Mouse (Mus musculus) limb, embryonic 11.5 days (tissue): ENCODE results near the gene Dgkz. TPM values are rescaled to one million over a fixed set of nuclear protein-coding genes. Genes with fewer than 3 reads are reported as not detected.
A peak's percentile ranks its signal among the peaks of the same experiment; 100 is the strongest.

ENCODE experiments used
- ATAC-seq: fragments of 200-750 bp; cut with Nextera tagmentation; 2 replicates; pipeline ENCODE4 v1.8.0; 2017; ENCODE audit warnings: low read depth; ENCODE audit not compliant: insufficient number of reproducible peaks, low FRiP score, low TSS enrichment
- DNase-seq: peaks from one replicate; pipeline ENCODE4 v3.0.0-alpha.2; 2015; ENCODE audit warnings: low spot score
- H3K27ac ChIP-seq: fragments of 300-500 bp; sonication (generic); replicated peaks from 2 replicates; pipeline ENCODE4 v1.5.1; 2014; ENCODE audit warnings: low read depth, mild to moderate bottlenecking, low read length
- H3K27me3 ChIP-seq: fragments of 300-500 bp; sonication (generic); 2 replicates; pipeline ENCODE4 v1.6.1; 2014; ENCODE audit warnings: mild to moderate bottlenecking, low read length, mixed read lengths; ENCODE audit not compliant: control insufficient read depth, insufficient read depth
- H3K36me3 ChIP-seq: fragments of 300-500 bp; sonication (generic); 2 replicates; pipeline ENCODE4 v1.6.1; 2014; ENCODE audit warnings: mild to moderate bottlenecking, low read length, moderate library complexity, mixed read lengths; ENCODE audit not compliant: control insufficient read depth, insufficient read depth
- H3K4me1 ChIP-seq: fragments of 300-500 bp; sonication (generic); 2 replicates; pipeline ENCODE4 v1.6.1; 2014; ENCODE audit warnings: low read length, mixed read lengths; ENCODE audit not compliant: control insufficient read depth, insufficient read depth
- H3K4me2 ChIP-seq: fragments of 300-500 bp; sonication (generic); 2 replicates; pipeline ENCODE4 v1.6.1; 2014; ENCODE audit warnings: low read depth, mild to moderate bottlenecking, moderate library complexity; ENCODE audit not compliant: severe bottlenecking
- H3K4me3 ChIP-seq: fragments of 300-500 bp; sonication (generic); 2 replicates; pipeline ENCODE4 v1.5.1; 2014; ENCODE audit warnings: low read depth, low read length
- H3K9ac ChIP-seq: fragments of 300-500 bp; sonication (generic); 2 replicates; pipeline ENCODE4 v1.6.1; 2014; ENCODE audit warnings: mild to moderate bottlenecking, low read length
- H3K9me3 ChIP-seq: fragments of 300-500 bp; sonication (generic); 2 replicates; pipeline ENCODE4 v1.6.1; 2016; ENCODE audit warnings: low read length; ENCODE audit not compliant: control insufficient read depth
- WGBS: fragments of 180-500 bp; shearing (Covaris S2); extraction: QIAGEN DNeasy Blood & Tissue Kit; methylation state at CpG from one replicate; pipeline ENCODE4 v1.1.7; 2014; 5-methylcytosine and 5-hydroxymethylcytosine counted together
- polyA plus RNA-seq: library from polyadenylated mRNA; unstranded; fragments of >200 nt; fragmentation: Nextera tagmentation; extraction: Ambion mirVana; gene quantifications from 2 replicates; pipeline ENCODE4 v1.2.1, GENCODE M21; 2014

Dgkz gene
- polyA plus RNA-seq, 1 experiment from 2014 or later: 36.9 TPM

- no peak for DNase-seq
- Histone ChIP-seq H3K27me3 (peaks cover 23% of the 10 kb centered on the region), H3K27ac (no peak within 1 kb of the TSS), H3K4me3 (no peak within 1 kb of the TSS), H3K4me2 (peak within 1 kb of the TSS; percentile 5; the same call in 1 of the 2 replicates), H3K36me3 (no peaks in the 10 kb centered on the region), H3K9me3 (no peaks in the 10 kb centered on the region), H3K9ac (no peak within 1 kb of the TSS), H3K4me1 (peaks cover 12% of the 10 kb centered on the region; the same call in 1 of the 2 replicates)
- 80% methylated on average over 3 of the region's 3 CpGs for WGBS
- ATAC-seq: no peak
These were observed 48.7 kb downstream of the Dgkz start, which contains the start of gene Chrm4 for GRCm38 (mm10) chr2:91926949-91927348. Chrm4 (plus strand) TSS chr2:91927249.

- Histone ChIP-seq H3K9ac (no peak overlapping the region), H3K27me3 (peaks cover 34% of the 10 kb centered on the region), H3K9me3 (no peaks in the 10 kb centered on the region)
These were observed 50.2 kb downstream of the Dgkz start for GRCm38 (mm10) chr2:91925442-91925841.

GRCm38 (mm10) chr2:91924726-91925125 is 50.9 kb downstream of the Dgkz start:
- no peak overlapping the region for H3K4me2 ChIP-seq
- H3K27ac ChIP-seq: no peak overlapping the region
- ATAC-seq (no peak), DNase-seq (no peak)
- H3K4me3 ChIP-seq: no peak overlapping the region
- WGBS: 65% methylated on average over 1 of the region's 1 CpGs
- no peaks in the 10 kb centered on the region for H3K9me3 ChIP-seq
- peaks cover 36% of the 10 kb centered on the region for H3K27me3 ChIP-seq
- H3K9ac ChIP-seq: no peak overlapping the region
- H3K4me1 ChIP-seq: peaks cover 12% of the 10 kb centered on the region; the same call in 1 of the 2 replicates
- no peaks in the 10 kb centered on the region for H3K36me3 ChIP-seq

More at GRCm38 (mm10) chr2:91925442-91925841, 50.2 kb downstream of the Dgkz start:
- 82% methylated on average over 15 of the region's 15 CpGs for WGBS
- H3K4me1 ChIP-seq: peaks cover 12% of the 10 kb centered on the region; the same call in 1 of the 2 replicates
- ATAC-seq: no peak
- no peaks in the 10 kb centered on the region for H3K36me3 ChIP-seq
- H3K4me3 ChIP-seq: no peak overlapping the region
- no peak for DNase-seq
- no peak overlapping the region for H3K4me2 ChIP-seq
- H3K27ac ChIP-seq: no peak overlapping the region

DNA sequence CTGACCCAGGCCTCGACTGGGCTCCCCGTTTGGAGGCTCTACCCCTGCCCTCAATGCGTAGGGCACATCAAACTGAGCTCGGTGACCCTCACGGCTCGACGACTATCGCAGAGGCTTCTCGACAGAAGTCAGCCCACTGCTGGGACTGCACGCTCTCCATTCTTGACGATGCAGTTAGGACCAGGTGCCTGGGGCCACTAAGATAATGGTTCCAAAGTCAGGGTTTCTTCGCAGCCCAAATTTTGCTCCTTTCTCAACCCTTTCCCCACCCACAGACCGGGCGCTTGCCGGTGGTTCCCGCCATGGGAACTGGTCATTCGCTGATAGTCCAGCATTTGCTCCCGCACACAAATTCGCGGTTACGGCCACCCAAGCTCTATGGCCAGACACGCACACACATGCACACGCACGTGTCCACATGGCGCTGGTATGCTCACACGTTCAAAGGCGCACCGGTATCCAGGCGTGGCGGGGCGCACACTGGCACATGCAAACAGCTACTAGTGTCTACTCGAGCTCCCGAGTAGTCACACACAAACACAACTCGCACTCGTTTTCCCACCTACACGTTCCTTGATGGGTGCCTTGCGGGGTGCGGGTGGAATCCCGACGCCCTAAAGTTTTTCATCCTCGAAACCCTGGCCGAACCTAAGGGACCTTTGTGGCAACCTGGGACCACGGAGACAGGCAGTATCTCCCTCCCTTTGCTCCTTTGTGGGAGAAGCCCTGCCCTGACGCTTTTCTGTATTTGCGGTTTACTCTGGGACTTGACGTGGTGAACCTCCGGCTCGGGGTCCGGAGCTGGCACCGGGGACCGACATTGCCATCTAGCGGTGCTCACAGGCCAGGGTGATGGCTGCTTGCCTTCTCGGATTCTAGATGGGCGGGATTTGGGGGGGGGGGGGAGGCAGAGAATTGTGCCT is 52.0 kb downstream of the Dgkz start:
- H3K27ac ChIP-seq: no peak overlapping the region
- peak; percentile 84 for DNase-seq
- H3K9me3 ChIP-seq: no peaks in the 10 kb centered on the region
- 7% methylated on average over 54 of the region's 54 CpGs for WGBS
- peak overlapping the region; percentile 48 for H3K4me2 ChIP-seq
- no peak for ATAC-seq
- peaks cover 12% of the 10 kb centered on the region; the same call in 1 of the 2 replicates for H3K4me1 ChIP-seq
- peak overlapping the region; percentile 50 for H3K4me3 ChIP-seq
- H3K9ac ChIP-seq: no peak overlapping the region; the same call in 1 of the 2 replicates
- peaks cover 36% of the 10 kb centered on the region for H3K27me3 ChIP-seq
- H3K36me3 ChIP-seq: no peaks in the 10 kb centered on the region

GRCm38 (mm10) chr2:91922586-91923414 is 52.9 kb downstream of the Dgkz start:
- H3K9me3 ChIP-seq: no peaks in the 10 kb centered on the region
- peak overlapping the region; percentile 71 for H3K4me2 ChIP-seq
- peaks cover 12% of the 10 kb centered on the region; the same call in 1 of the 2 replicates for H3K4me1 ChIP-seq
- ATAC-seq (no peak), DNase-seq (no peak)
- peak overlapping the region; percentile 50 for H3K4me3 ChIP-seq
- no peak overlapping the region for H3K27ac ChIP-seq
- H3K9ac ChIP-seq: no peak overlapping the region
- H3K36me3 ChIP-seq: peaks cover 1% of the 10 kb centered on the region; the same call in 1 of the 2 replicates
- WGBS: 3% methylated on average over 37 of the region's 37 CpGs
- H3K27me3 ChIP-seq: peaks cover 36% of the 10 kb centered on the region

DNA sequence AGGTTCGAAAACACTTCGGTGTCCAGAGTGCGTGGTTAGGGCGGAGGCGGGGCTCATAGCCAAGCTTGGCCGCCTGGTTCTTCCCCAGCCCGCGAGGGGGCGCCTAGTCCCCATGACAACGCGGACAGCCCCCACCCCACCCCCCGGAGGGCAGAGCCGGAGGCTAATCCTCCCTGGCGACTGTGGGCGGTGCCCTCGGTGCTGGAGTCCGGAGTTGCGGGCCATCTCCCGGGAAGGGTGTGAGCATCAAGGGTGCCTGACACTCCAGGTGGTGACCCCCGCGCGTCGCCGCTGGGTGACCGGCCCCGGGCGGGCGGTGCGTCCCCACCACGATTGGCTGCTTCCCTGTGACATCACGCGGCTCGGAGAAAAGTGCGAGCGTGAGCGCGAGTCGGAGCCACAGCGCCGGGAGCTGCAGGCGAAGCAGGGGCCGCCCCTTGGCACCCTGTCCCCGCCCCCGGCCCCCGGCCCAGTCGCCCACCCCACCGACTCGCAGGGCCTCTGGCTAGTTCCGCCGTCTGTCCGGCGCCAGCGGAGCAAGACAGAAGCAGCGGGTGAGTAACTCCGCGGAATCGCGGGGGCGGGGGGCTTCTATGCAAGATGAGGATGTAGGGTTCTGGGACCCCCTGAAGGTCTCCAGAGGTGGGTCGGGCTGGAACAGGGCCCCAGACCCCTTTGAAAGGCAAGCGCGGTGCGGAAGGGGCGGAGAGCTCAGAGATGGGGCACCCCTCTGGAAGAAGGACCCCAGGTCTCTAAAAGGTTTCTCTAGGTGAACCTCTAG is 53.7 kb downstream of the Dgkz start:
- peak; percentile 81 for DNase-seq
- H3K9ac ChIP-seq: 0 out of 2 replicates have a peak overlapping the region, but pooled peaks have one; percentile 30
- H3K27me3 ChIP-seq: peaks cover 36% of the 10 kb centered on the region
- peaks cover 5% of the 10 kb centered on the region; the same call in 1 of the 2 replicates for H3K36me3 ChIP-seq
- peaks cover 12% of the 10 kb centered on the region; the same call in 1 of the 2 replicates for H3K4me1 ChIP-seq
- no peaks in the 10 kb centered on the region for H3K9me3 ChIP-seq
- peak overlapping the region; percentile 71 for H3K4me2 ChIP-seq
- peak; percentile 54 for ATAC-seq
- H3K4me3 ChIP-seq: peak overlapping the region; percentile 50
- 1% methylated on average over 64 of the region's 64 CpGs for WGBS
- H3K27ac ChIP-seq: no peak overlapping the region

GRCm38 (mm10) chr2:91921181-91921789 is 54.4 kb downstream of the Dgkz start:
- Histone ChIP-seq H3K4me3 (peak overlapping the region; percentile 50), H3K9ac (no peak overlapping the region), H3K4me1 (peaks cover 12% of the 10 kb centered on the region; the same call in 1 of the 2 replicates), H3K4me2 (peak overlapping the region; percentile 71), H3K9me3 (no peaks in the 10 kb centered on the region), H3K27ac (no peak overlapping the region), H3K36me3 (peaks cover 5% of the 10 kb centered on the region; the same call in 1 of the 2 replicates), H3K27me3 (peaks cover 36% of the 10 kb centered on the region)
- ATAC-seq: 0 out of 2 replicates have a peak, but pooled peaks have one; percentile 23
- WGBS: 4% methylated on average over 31 of the region's 31 CpGs
- peak; percentile 82 for DNase-seq
